Mouse (Mus musculus) ES-CJ7 (cell line): Measurements from ENCODE around the gene Olfr272.

ENCODE experiments used
- DNase-seq: peaks from one replicate; pipeline ENCODE4 v3.0.0; 2011; ENCODE audit warnings: low read depth, low spot score

Gene Olfr272

GRCm38 (mm10) chr4:52919078-52919477 lies at the start of gene Olfr272:
Gene Olfr272 (minus strand): TSS chr4:52919178.
- no peak for DNase-seq

GRCm38 (mm10) chr4:52964247-52964646 lies 45.3 kb upstream of the Olfr272 start, which contains the start of gene Olfr270:
Gene Olfr270 (plus strand): TSS chr4:52964547.
- DNase-seq = no peak

- peak; percentile 59 for DNase-seq
These were observed 39.7 kb upstream of the Olfr272 start for GRCm38 (mm10) chr4:52958693-52959092.

GRCm38 (mm10) chr4:52949005-52949404 lies 30.0 kb upstream of the Olfr272 start:
- no peak for DNase-seq

GRCm38 (mm10) chr4:52946665-52947064 lies 27.7 kb upstream of the Olfr272 start:
- DNase-seq = no peak

- DNase-seq = no peak
These were observed 11.5 kb upstream of the Olfr272 start for GRCm38 (mm10) chr4:52930480-52930879.

GRCm38 (mm10) chr4:52917311-52917688 lies 1.7 kb downstream of the Olfr272 start:
- no peak for DNase-seq

GRCm38 (mm10) chr4:52916659-52917310 lies 2.2 kb downstream of the Olfr272 start:
- DNase-seq = no peak

- peak; percentile 10 for DNase-seq
These were observed 6.6 kb downstream of the Olfr272 start for GRCm38 (mm10) chr4:52912409-52912808.

GRCm38 (mm10) chr4:52909542-52909941 lies 9.4 kb downstream of the Olfr272 start:
- DNase-seq = no peak

GRCm38 (mm10) chr4:52864156-52864555 lies 54.8 kb downstream of the Olfr272 start:
- DNase-seq = no peak
